Mouse (Mus musculus): ENCODE data around the gene Sox3.

Gene Sox3

GRCm38 (mm10) chrX:60892801-60893681, at the start of gene Sox3:
TSS of gene Sox3 (minus strand) at chrX:60893430.
- in situ Hi-C loops (cut with MboI; ENCODE audit: low sequenced_read_pairs) = no loop called here

- in situ Hi-C loops (cut with MboI; ENCODE audit: low sequenced_read_pairs) = no loop called here
Observed at GRCm38 (mm10) chrX:60940225-60940624, 47.0 kb upstream of the Sox3 start.

- in situ Hi-C loops (cut with MboI; ENCODE audit: low sequenced_read_pairs) = no loop called here
Observed at GRCm38 (mm10) chrX:60899546-60899945, 6.3 kb upstream of the Sox3 start.

- in situ Hi-C loops (cut with MboI; ENCODE audit: low sequenced_read_pairs) = no loop called here
Observed at GRCm38 (mm10) chrX:60898641-60899040, 5.4 kb upstream of the Sox3 start.

- in situ Hi-C loops (cut with MboI; ENCODE audit: low sequenced_read_pairs) = no loop called here
Observed at GRCm38 (mm10) chrX:60896296-60896695, 3.1 kb upstream of the Sox3 start.

- in situ Hi-C loops (cut with MboI; ENCODE audit: low sequenced_read_pairs) = no loop called here
Observed at GRCm38 (mm10) chrX:60895416-60895815, 2.2 kb upstream of the Sox3 start.

- in situ Hi-C loops (cut with MboI; ENCODE audit: low sequenced_read_pairs) = no loop called here
Observed at GRCm38 (mm10) chrX:60893720-60894543, 702 bp upstream of the Sox3 start.

- in situ Hi-C loops (cut with MboI; ENCODE audit: low sequenced_read_pairs) = no loop called here
Observed at GRCm38 (mm10) chrX:60892098-60892800, 981 bp downstream of the Sox3 start.

- in situ Hi-C loops (cut with MboI; ENCODE audit: low sequenced_read_pairs) = no loop called here
Observed at GRCm38 (mm10) chrX:60891329-60892095, 1.7 kb downstream of the Sox3 start.

- in situ Hi-C loops (cut with MboI; ENCODE audit: low sequenced_read_pairs) = no loop called here
Observed at GRCm38 (mm10) chrX:60890651-60891050, 2.6 kb downstream of the Sox3 start.

- in situ Hi-C loops (cut with MboI; ENCODE audit: low sequenced_read_pairs) = no loop called here
Observed at GRCm38 (mm10) chrX:60889956-60890485, 3.2 kb downstream of the Sox3 start.
